Mouse (Mus musculus) intestine, embryonic 16.5 days (tissue): Measurements from ENCODE around the gene Gpalpp1. TPM values are rescaled to one million over a fixed set of nuclear protein-coding genes. Genes with fewer than 3 reads are reported as not detected.

ENCODE experiments used
- ATAC-seq: fragments of 200-750 bp; cut with Nextera tagmentation; 2 replicates; pipeline ENCODE4 v1.8.0; 2017; ENCODE audit warnings: moderate TSS enrichment, moderate library complexity
- H3K27ac ChIP-seq: fragments of 300-500 bp; sonication (generic); 2 replicates; pipeline ENCODE4 v1.5.1; 2014; ENCODE audit warnings: mild to moderate bottlenecking, low read length
- H3K27me3 ChIP-seq: fragments of 300-500 bp; sonication (generic); replicated peaks from 2 replicates; pipeline ENCODE4 v1.6.1; 2014; ENCODE audit warnings: low read length, control low read depth, mixed read lengths; ENCODE audit not compliant: control insufficient read depth, insufficient read depth
- H3K36me3 ChIP-seq: fragments of 300-500 bp; sonication (generic); 2 replicates; pipeline ENCODE4 v1.6.1; 2014; ENCODE audit warnings: low read length, control low read depth; ENCODE audit not compliant: control insufficient read depth, insufficient read depth
- H3K4me1 ChIP-seq: fragments of 300-500 bp; sonication (generic); 2 replicates; pipeline ENCODE4 v1.6.1; 2014; ENCODE audit warnings: low read length, control low read depth, mixed read lengths; ENCODE audit not compliant: control insufficient read depth, insufficient read depth
- H3K4me2 ChIP-seq: fragments of 300-500 bp; sonication (generic); 2 replicates; pipeline ENCODE4 v1.6.1; 2014; ENCODE audit warnings: low read depth, low read length, control low read depth
- H3K4me3 ChIP-seq: fragments of 300-500 bp; sonication (generic); 2 replicates; pipeline ENCODE4 v1.5.1; 2014; ENCODE audit warnings: mild to moderate bottlenecking, low read length
- H3K9ac ChIP-seq: fragments of 300-500 bp; sonication (generic); 2 replicates; pipeline ENCODE4 v1.6.1; 2014; ENCODE audit warnings: low read depth, low read length
- H3K9me3 ChIP-seq: fragments of 300-500 bp; sonication (generic); 2 replicates; pipeline ENCODE4 v1.6.1; 2016; ENCODE audit warnings: low read length, control low read depth; ENCODE audit not compliant: control insufficient read depth
- WGBS: fragments of 180-500 bp; shearing (Covaris S2); extraction: QIAGEN DNeasy Blood & Tissue Kit; methylation state at CpG from one replicate; pipeline ENCODE4 v1.1.7; 2014; 5-methylcytosine and 5-hydroxymethylcytosine counted together
- polyA plus RNA-seq: library from polyadenylated mRNA; unstranded; fragments of >200 nt; fragmentation: Nextera tagmentation; extraction: Ambion mirVana; gene quantifications from 2 replicates; pipeline ENCODE4 v1.2.1, GENCODE M21; 2015

Gene Gpalpp1
- polyA plus RNA-seq, 1 experiment from 2014 or later, result 9.0 TPM

GRCm38 (mm10) chr14:76053726-76054125 lies 56.8 kb downstream of the Gpalpp1 start:
- no peaks in the 10 kb centered on the region for H3K27me3 ChIP-seq
- H3K9ac ChIP-seq, result no peak overlapping the region

GRCm38 (mm10) chr14:76051966-76052365 lies 58.6 kb downstream of the Gpalpp1 start:
- H3K4me2 ChIP-seq, result no peak overlapping the region
- 81% methylated on average over 7 of the region's 7 CpGs for WGBS
- no peaks in the 10 kb centered on the region for H3K36me3 ChIP-seq
- no peak overlapping the region for H3K4me3 ChIP-seq
- no peak overlapping the region for H3K27ac ChIP-seq
- H3K4me1 ChIP-seq, result no peaks in the 10 kb centered on the region
- ATAC-seq, result no peak
- no peak overlapping the region for H3K9ac ChIP-seq
- no peaks in the 10 kb centered on the region for H3K27me3 ChIP-seq
- no peaks in the 10 kb centered on the region for H3K9me3 ChIP-seq

More at GRCm38 (mm10) chr14:76053726-76054125, 56.8 kb downstream of the Gpalpp1 start:
- H3K27ac ChIP-seq, result no peak overlapping the region
- H3K4me2 ChIP-seq, result no peak overlapping the region
- no peaks in the 10 kb centered on the region for H3K36me3 ChIP-seq
- 72% methylated on average over 11 of the region's 11 CpGs for WGBS
- H3K9me3 ChIP-seq, result no peaks in the 10 kb centered on the region
- H3K4me1 ChIP-seq, result no peaks in the 10 kb centered on the region
- no peak overlapping the region for H3K4me3 ChIP-seq
- ATAC-seq, result no peak

DNA sequence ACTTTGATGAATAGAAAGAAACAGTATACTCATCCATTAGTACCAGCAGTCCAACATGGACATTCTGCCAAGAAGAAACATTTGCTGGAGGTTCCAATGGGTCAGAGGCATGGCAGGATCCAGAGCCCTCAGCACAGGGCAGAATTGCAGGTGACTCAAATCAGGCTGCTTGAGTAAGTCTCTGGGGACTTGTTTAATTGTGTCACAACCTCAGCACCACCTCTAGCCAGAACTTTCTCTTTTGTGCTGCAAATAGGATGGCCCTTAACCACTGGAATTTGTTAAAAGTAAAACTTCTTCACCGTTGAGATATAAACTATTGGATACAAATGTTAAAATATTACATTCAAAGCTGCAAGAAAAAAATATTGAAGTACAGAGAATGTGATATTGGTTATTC lies 64.8 kb downstream of the Gpalpp1 start:
- H3K9ac ChIP-seq, result no peak overlapping the region
- ATAC-seq, result no peak

GRCm38 (mm10) chr14:76044164-76044557 lies 66.4 kb downstream of the Gpalpp1 start:
- H3K27ac ChIP-seq, result no peak overlapping the region
- no peak overlapping the region for H3K4me3 ChIP-seq
- no peaks in the 10 kb centered on the region for H3K9me3 ChIP-seq
- no peaks in the 10 kb centered on the region for H3K36me3 ChIP-seq
- no peaks in the 10 kb centered on the region for H3K4me1 ChIP-seq
- H3K27me3 ChIP-seq, result no peaks in the 10 kb centered on the region
- ATAC-seq, result no peak
- no peak overlapping the region for H3K9ac ChIP-seq
- 70% methylated on average over 3 of the region's 3 CpGs for WGBS
- no peak overlapping the region for H3K4me2 ChIP-seq

More for the DNA sequence above, 64.8 kb downstream of the Gpalpp1 start:
- H3K4me3 ChIP-seq, result no peak overlapping the region
- H3K4me2 ChIP-seq, result no peak overlapping the region
- H3K9me3 ChIP-seq, result no peaks in the 10 kb centered on the region
- H3K36me3 ChIP-seq, result no peaks in the 10 kb centered on the region
- H3K27ac ChIP-seq, result no peak overlapping the region
- no peaks in the 10 kb centered on the region for H3K27me3 ChIP-seq
- WGBS, result 57% methylated on average over 1 of the region's 1 CpGs
- H3K4me1 ChIP-seq, result no peaks in the 10 kb centered on the region

DNA sequence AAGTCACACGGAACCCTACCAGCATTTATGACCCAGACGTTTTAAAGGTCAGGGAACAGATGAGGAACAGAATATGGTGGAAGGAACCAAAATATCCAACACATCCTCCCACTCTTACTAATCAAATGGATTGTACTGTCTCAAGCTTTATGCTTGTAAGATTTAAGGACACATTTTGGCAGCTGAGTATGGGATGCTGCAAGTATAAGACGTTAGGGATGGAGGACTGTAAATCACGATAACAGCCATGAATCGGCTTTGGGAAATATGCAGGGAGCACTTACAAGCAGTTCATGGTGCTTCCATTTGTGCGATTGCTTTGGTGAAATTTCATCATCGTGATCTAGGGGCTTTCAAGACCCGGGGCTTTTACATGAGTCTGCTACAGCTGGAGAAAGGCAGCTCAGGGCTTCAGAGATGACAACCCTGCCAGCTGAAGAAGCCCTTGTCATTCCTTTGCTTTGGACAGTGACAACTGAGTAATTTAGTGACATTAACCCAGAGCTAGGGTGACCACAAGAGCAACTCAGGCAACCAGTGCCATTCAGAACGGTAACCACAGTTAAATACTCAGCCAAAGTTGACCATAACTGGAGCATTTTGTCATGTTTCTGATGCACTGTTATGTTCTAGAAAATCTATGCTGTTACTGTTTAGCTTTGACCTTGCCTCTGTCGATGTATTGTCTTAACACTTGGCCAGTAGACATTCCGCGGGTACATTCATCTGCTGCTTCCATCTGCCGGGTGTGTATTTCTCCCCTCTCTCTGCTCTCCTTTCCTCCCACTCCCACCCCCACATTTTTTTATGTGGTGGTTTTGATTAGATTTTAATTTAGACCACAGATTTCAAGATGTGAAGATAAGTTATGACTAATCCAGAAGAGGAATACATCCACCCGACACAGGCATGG lies 67.1 kb downstream of the Gpalpp1 start:
- no peak overlapping the region for H3K4me2 ChIP-seq
- H3K9me3 ChIP-seq, result no peaks in the 10 kb centered on the region
- H3K36me3 ChIP-seq, result no peaks in the 10 kb centered on the region
- H3K9ac ChIP-seq, result no peak overlapping the region
- no peaks in the 10 kb centered on the region for H3K27me3 ChIP-seq
- no peak overlapping the region for H3K4me3 ChIP-seq
- WGBS, result 78% methylated on average over 14 of the region's 14 CpGs
- no peak for ATAC-seq
- H3K27ac ChIP-seq, result no peak overlapping the region
- no peaks in the 10 kb centered on the region for H3K4me1 ChIP-seq

Other genes starting within 250 kb of the Gpalpp1 start
- 0.42 and 0.44 TPM in 2 replicates for gene Kctd4, start 155.8 kb downstream of the Gpalpp1 start, polyA plus RNA-seq
- gene Gtf2f2, start 99.9 kb downstream of the Gpalpp1 start, polyA plus RNA-seq, result 28.0 and 31.7 TPM in 2 replicates
- 13.6 and 15.0 TPM in 2 replicates for gene Nufip1, start 131 bp upstream of the Gpalpp1 start, polyA plus RNA-seq